Mouse (Mus musculus) cerebral cortex, adult 2 months (tissue): ENCODE measurements around the gene Clns1a.

ENCODE experiments used
- WGBS: fragments of 180-500 bp; shearing (Covaris S2); methylation state at CpG from one replicate; pipeline ENCODE4 v1.1.7; 2018; 5-methylcytosine and 5-hydroxymethylcytosine counted together

Gene Clns1a

DNA sequence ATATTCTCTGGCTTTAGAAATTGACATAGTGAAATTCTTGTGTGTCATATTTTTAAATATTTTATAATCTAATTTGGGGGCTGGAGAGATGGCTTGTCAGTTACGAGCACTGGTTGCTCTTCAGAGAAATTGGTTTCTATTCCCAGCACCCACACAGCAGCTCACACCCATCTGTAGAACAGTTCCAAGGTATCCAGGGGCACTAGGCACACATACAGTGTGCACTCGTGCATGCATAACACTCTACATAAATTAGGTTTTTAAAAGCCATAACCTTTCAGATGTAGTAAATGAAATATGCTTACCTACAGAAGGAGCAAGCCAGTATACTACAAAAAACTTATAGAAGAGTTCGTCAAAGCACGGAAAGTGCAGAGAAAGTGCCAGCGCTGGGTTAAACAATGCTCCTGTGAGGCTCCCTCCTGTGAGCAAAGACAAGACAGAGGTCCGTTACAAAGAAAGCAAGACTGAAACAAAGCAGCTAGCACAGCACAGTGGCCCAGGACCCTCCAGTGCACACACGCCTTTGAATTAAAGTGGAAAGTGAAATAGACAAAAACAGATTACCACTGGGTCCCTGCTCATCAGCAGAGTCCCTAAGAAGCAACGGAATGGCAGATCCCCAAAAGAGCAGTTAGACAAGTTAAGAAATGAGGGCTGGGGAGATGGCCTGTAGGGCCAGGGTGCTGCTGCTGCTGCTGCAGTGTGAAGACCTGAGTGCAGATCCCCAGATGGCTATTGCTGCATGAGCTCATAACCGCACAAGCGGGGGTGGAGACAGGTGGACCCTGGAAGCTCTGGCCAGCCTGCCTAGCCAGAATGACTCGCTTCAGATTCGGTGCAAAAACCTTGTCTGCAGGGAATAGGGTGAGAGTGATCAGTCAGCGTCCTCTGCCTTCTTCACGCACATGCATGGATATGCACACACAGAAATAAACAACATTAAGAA is 32.5 kb downstream of the Clns1a start:
- 62% methylated on average over 14 of the region's 14 CpGs for WGBS

DNA sequence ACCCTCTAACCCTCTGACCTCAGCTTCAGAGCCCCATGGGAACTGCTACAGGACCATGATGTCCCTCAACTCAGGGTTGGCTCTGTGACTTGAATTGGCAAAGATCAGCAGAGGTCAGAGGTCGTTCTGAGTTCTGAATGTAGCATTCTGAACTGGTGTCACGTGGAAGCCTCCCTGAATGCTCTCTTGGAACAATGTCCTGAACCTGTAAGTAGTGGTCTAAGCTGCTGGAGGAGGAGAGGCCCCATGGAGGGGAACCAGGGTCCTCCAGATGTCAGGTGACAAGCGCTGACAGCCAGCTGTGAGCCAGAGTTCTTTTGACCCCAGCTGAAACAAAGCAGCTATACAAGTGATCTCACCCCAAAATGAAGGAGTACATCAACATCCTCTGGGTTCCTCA is 34.0 kb downstream of the Clns1a start:
- 69% methylated on average over 3 of the region's 3 CpGs for WGBS

DNA sequence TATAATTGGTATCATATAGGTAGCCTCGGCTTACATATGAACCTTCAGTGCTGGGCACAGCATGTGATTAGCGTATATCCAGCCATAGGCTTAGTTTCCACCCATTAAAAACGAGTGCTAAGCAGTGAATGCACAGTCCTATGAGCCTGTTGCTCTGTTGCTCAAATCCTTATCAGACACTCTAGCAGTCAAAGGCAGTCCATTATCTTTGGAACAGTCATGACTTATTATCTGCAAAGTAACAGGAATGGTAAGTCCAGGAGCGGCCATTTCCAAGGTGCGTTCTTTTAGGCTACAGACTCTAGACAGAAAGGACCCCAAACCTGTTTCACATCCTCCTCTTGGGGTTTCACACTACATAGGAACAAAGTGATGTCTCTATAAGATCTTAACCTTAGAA is 37.2 kb downstream of the Clns1a start:
- WGBS: 93% methylated on average over 5 of the region's 5 CpGs

DNA sequence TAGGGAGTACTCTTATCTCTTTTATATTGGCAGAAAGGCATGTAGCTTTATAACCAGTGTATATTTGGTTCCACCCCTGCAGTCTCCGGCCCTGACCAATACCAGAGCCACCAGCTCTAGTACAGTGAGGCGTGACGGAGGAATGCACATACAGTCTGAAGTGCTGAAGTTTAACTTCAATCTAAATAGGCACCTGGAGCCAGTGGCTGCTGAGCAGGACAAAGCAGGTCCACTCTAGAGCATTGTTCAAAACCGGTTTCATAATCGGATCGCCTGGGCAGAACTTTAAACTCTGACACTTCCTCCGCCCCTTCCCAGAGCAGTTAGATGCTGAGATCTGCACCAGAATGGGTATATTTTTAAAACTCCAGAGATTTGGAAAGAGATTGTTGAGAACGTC is 38.6 kb downstream of the Clns1a start:
- 75% methylated on average over 8 of the region's 8 CpGs for WGBS

DNA sequence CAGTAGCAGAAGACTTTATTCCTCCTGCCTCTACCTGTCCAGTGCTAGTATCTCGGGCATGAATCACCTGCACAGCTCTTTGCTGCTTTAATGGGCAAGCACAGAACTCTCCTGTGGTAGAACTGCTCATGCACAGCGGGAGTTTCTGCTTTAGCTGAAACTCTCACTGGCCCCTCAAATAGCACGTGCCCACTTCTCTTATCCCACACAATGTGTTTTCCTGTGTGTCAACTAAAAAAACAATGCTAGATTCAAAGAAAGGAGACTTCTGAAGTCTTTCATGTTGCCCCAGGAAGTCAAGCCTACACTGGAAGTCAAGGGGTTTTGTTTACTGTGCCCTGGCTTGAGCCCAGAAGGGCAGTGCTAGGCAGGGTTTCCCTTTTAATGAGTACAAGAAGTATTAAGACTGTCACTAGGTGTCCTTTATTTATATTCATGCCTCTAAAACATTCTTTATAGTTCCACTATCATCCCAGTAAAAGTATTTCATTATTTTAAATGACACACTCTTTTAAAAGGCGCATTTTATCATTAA is 39.5 kb downstream of the Clns1a start:
- WGBS: 54% methylated on average over 4 of the region's 4 CpGs

DNA sequence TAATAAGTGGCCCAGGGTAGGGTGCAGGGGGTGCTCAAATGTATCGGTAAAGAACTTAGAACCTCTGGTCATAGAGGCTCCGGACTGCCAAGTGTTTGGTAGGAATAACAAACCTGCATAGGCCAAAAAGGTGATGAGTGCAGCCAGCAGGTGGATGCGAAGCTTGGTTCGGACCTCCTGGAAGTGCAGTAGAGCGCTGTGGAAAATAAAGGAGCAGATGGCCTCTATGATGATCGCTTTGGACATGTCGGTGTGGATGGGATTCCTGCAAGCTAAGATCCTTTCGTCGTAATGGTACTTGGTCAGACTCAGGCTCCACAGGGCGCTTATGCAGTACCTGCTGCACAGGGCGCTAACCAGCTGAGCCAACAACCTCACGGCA is 40.8 kb downstream of the Clns1a start:
- 8% methylated on average over 12 of the region's 12 CpGs for WGBS

DNA sequence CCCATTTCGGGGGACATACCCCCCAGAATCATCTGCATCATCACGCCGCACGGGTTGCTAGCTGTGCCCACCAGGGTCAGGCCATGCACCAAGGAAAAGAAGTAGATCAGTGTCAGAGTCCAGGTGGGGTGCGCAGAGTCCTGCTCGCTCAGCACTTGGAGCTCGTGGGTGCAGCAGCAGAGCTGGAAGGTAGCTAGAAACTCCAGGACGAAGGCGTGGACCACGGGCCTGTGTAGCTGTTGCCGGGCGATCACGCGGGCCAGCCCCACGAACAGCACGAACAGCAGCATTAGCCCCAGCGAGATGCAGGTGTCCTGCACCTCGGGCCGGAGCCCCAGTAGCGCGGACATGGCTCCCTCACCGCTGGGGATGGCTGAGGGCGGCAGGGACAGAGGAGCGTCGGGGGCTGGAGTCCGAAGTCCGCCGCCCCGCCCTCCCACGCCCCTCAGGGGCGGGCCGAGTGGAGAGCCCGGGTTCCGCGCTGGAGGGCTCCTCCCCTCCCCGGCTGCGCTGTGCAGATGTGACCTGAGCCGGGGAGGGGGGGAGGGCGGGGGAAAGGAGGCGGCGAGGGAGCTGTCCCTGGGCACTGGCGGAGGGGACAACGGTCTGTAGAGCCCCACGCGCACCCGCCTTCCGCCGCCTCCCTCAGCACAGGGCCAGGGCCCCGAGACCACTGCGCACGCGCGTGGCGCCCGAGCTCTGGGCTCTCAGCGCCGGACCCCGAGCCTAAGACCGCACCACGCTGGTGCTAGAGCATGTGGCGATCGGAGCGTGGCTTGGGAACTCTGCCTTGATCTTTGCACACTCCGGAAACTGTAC is 41.4 kb downstream of the Clns1a start, which contains the start of gene Aqp11:
TSS of gene Aqp11 (minus strand) at position 652 of the 819 bp plus-strand sequence.
- WGBS: under 1% methylated on average over 51 of the region's 64 CpGs

DNA sequence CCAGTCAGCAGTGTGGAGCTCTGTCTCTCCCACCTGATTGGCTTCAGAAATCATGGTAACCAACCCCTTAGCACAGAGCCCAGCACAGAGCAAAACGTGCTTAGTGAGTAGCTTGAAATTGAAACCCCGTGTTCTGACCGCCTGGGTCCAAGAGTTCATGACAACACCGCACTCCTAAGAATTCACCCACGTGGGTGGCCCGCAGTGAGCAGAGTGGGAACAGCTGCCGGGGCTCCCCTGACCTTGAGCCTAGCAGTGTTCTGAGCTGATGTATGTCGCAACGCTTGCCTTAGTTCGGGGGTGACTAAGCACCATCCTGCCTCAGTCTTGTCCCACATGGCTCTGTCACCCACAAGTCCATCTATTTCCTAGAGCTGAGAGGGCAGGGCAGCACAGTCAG is 44.5 kb downstream of the Clns1a start:
- 70% methylated on average over 10 of the region's 10 CpGs for WGBS

DNA sequence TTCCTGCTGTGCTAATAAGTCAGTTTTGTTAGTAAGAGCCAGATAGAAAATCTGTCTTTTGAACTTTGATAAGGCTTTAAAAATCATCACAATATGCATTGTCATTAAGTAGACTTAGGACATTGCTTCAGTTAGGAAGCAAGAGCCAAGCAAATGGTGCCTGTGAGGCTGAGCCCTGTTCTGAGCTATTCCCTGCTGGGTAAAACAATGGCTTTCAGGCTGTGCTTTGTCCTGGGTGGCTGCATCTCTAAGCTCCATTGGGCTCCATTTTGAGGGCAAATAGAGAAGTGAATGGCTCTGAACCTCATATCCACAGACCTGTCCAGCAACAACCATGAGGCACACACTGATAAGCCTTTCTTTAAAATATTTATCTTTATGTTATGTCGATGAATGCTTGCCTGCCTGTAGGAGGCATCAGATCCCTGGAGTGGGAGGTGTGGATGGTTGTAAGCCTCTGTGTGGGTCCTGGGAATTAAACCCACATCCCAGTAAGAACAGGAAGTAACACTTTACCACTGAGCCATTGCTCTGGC is 45.4 kb downstream of the Clns1a start:
- WGBS: 21% methylated on average over 1 of the region's 1 CpGs

DNA sequence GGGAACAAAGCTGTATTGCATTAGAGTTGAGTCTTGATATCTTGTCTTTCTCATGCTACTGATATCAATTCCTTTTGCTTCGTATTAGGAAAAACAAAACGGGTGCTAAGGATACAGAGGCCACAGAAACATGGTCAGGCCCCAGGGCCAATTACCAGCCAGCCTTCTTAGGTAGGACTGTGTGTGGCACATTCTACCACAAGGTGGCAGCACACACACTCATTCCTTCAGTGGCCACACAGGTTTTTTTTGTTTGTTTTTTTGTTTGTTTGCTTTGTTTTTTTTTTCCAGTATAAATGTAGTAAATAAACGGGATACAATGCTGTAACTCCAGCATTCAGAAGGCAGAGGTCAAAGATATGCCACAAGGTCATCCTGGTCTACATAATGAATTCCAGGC is 48.9 kb downstream of the Clns1a start:
- WGBS: 11% methylated on average over 3 of the region's 3 CpGs

DNA sequence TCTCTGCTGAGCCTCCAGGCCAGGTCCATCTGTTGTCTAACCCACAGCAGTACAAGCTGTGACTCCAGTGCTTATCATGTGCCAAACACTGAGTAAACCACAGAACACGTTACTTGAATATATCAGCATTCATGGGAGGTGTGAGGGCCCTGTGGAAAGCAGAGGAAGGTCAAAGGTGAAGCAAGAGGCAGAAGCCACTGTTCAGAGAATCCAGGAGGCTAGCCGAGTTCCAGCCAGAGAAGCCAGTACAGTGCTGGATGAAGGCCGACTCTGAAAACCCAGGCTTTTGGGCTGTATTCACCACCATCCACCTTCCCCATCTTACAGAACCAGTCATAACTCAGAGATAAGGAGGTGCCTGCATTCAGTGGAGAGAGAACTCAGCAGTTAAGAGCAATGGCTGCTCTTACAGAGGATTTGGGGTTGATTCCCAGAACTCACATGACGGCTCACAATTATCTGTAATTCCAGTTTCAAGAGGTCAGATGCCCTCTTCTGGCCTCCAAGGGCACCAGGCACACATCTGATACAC is 50.8 kb downstream of the Clns1a start:
- WGBS: 77% methylated on average over 4 of the region's 4 CpGs

DNA sequence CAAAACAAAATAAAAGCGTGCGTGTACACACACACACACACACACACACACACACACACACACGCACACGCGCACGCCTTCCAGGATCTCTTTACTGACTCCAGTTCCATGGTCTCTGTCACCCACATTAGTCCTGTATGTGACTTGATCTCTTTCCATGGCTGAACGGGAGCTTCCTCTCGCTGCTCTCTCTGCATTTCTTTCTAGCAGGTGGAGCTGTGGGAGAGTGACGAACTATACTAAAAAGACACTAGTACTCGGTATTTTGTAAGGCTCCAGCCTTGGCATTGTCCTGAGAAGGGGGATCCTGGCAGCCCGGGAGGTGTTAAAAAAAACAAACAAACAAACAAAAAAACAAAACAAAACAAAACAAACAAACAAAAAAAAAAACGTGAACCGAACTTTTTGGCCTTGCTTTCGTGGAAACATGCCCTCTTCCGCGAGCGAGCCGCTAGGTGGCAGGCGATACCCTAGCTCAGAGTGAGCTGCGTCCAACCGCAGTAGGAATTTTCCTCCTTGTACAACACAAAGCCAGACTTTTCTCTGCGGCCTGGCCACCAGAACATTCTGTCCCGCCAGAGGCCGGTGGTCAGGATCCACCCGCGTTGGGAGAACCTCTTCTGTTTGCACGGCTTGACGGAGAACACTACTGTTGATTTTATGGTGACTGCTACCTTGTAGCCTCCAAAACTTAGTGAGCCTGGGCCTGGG is 51.5 kb downstream of the Clns1a start:
- WGBS: 22% methylated on average over 28 of the region's 28 CpGs

DNA sequence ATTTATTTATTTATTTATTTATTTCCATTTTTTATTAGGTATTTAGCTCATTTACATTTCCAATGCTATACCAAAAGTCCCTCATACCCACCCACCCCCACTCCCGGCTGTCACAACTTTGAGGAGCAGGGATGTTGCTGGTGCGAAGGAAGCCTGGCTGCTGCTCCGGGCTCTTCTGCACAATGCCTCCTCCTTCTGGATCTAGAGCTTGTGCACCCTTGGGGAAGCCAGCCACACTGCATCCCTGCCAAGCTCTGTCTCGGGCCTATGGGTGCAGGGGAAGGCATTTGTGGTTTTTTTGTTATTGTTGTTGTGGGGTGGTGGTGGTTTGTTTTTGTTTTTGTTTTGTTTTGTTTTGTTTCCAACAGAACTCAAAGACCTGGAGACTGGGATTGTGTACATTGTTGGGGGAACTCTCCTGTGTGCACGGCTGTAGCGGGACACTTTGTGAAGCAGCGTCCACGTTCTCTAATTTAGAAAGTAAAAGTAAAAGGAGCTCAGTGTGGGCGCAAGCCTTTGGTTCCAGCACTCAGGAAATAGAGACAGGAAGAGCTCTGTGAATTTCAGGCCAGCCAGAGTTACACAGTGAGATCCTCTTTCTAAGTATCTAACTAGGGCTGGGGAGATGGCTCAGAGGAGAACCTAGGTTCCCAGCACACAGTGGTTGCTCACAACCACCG is 52.2 kb downstream of the Clns1a start:
- WGBS: 18% methylated on average over 10 of the region's 10 CpGs

DNA sequence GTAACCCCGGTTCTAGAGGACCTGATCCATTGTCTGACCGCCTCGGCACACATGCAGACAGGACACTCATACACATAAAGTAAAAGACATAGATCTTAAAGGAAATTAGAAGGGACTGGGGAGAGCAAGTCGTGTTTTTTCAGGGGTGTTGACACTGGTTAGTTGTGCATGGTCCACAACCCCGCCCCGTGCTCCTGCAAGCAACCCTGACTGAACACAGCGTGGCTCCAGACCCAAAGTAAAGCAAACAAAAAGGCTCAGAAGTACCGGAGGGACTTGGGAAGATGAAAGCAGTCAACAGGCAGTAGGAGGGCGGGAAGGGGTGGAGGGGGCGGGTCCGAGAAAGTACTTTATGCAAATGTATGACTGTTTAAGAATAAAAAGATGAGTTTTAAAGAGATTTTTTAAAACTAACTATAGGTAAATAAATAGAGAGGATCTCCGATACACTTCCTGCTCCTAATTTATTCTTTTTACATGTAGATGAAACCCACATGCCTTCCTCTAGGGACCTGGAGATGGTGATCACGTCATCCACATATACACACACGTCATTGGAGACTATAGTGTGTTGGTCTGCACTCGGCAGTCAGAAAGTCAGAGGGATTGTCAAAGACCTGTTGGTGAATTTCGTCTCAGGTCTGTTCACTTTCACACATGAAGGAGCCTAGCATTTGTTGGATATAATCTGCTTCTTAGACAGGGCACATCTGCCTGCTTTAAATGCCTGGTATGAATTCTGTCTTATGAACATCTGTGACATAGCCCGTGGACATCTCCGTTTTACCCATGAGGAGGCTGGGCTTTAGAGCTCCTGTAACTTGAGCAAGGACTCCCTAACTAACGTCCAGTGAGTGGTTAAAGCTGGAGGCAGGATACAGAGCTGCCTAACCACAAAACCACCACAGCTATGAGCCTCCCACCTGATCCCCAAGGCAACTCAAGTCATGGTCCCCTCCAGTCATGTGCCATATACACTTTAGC is 53.1 kb downstream of the Clns1a start:
- WGBS: 37% methylated on average over 19 of the region's 19 CpGs

DNA sequence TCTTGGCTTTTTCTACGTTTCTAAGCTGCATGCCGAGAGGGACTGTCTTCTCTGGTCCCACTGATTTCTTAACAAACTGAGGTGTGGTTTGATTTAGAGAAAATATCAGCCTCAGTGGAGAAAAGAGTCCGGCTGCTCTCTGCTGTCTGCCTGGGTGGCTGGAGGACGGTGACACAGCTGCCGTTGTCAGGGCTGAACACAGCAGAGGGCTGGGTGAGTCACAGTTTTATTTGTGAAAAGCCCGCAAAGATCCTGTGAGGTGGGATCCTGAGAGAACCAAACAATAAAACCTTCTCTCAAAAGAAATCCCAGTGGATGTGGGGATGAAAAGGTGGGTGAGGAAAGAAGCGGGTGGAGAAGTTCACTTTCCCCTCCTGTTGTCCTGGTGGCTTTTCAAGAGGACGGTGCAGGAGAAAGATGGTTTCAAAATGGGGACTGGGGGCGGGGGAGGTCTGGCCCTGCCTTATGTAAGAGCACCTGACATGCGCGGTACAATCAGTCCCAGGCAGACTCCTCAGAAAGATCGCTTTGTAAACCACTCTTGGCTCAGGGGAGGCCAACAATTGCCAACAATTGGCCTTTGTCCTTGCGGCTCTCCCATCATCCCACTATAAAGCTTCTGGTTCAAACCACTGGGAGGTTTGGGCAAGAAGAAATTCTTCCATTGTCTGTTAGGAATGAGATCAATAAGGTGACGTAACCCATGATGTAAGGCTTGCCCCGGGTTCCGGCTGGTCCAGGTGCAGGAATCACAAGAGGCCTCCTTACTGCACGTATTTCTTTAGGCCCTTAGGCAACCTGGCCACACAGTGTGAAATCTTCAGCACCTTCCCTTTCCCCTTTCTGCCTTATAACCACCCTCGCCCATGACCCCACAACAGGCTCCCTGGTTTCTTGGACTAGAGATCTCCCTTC is 60.8 kb downstream of the Clns1a start:
- WGBS: 43% methylated on average over 18 of the region's 18 CpGs

DNA sequence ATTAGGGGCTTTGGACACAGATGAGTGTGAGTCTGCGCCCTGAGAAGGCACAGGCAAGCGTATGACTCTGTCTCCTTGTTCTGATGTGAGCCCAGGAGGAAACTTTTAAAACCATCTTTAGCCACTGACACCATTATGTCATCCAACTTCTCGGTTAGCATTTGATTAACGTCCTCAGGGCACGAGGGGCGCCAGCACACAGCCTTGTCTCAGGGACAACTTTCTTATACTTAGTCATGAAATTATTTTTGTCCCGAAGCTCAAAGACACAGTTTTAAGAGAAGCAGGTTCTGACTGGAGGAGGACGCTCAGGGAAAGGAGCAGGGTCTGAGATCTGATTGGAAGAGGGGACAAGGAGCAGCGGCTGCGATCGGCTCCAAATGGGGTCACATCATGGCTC is 68.2 kb downstream of the Clns1a start:
- WGBS: 63% methylated on average over 11 of the region's 11 CpGs

DNA sequence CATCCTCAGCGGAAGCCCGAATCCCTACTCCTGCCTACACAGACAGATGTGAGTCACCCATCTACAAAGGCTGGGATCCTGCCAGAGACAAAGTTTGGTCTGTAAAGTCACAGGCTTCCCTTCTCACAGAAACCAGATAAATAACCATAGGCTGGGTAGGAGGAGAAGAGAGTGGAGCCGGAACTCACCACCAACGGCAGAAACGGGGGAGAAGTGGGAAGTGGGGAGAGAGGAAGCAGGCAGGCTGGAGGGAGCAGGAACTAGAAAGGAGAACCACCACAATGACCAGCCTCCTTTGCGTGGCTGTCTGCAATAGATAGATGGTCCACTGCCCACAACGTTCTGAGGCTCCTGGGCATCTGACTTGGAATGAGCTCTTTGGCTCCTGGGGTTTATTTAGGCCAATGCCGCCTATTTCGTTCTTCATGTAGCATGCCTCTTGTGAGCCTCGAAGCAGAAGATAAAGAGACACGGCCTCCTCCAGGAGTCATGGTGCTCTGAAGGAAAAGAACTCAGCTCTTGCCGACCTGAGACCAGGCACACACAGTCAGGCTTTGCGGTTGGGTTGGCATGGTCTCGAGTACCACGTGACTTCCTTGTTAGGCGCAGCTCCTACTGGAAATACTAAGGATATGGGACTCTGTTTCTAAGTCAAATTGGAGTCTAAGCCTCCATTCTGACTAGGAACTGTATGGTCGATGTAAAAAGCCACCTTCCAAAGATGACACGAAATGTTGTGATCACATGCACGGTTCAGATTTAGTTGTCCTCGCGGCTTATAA is 68.9 kb downstream of the Clns1a start:
- WGBS: 56% methylated on average over 21 of the region's 21 CpGs

DNA sequence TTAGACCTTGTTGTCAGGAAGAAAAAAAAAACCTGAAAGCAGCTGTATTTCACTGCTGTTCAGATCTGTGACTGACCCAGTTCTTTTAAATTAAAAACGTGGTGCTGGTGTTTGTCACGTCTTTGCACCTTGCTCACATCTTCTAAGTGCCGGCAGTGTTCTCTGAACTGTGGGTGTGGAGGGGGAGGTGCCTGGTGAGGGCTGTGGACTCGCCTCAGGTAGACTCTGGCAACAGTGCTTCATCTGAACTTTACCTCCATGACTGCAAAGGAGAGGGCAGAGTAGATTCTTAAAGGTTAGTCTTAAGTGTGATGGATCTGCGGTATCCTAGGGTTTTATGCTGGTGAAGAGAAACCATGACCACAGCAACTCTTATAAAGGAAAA is 69.5 kb downstream of the Clns1a start:
- WGBS: 65% methylated on average over 5 of the region's 5 CpGs
